Mouse (Mus musculus) stomach, postnatal 0 days (tissue): ENCODE data around the gene Abo. TPM values are rescaled to one million over a fixed set of nuclear protein-coding genes. Genes with fewer than 3 reads are reported as not detected.

Experiments used
- ATAC-seq: fragments of 200-750 bp; cut with Nextera tagmentation; 2 replicates; pipeline ENCODE4 v1.8.0; 2017; ENCODE audit not compliant: low FRiP score, low TSS enrichment
- DNase-seq: peaks from one replicate; pipeline ENCODE4 v3.0.0-alpha.2; 2016; ENCODE audit warnings: low spot score
- H3K27ac ChIP-seq: fragments of 300-500 bp; sonication (generic); replicated peaks from 2 replicates; pipeline ENCODE4 v1.5.1; 2014; ENCODE audit warnings: mild to moderate bottlenecking, control low read depth
- H3K27me3 ChIP-seq: fragments of 300-500 bp; sonication (generic); 2 replicates; pipeline ENCODE4 v1.6.1; 2014; ENCODE audit warnings: low read length; ENCODE audit not compliant: control insufficient read depth, insufficient read depth
- H3K36me3 ChIP-seq: fragments of 300-500 bp; sonication (generic); 2 replicates; pipeline ENCODE4 v1.6.1; 2014; ENCODE audit warnings: low read length, mixed read lengths; ENCODE audit not compliant: control insufficient read depth, insufficient read depth
- H3K4me1 ChIP-seq: fragments of 300-500 bp; sonication (generic); replicated peaks from 2 replicates; pipeline ENCODE4 v1.6.1; 2014; ENCODE audit warnings: antibody characterized with exemption; ENCODE audit not compliant: control insufficient read depth, insufficient read depth
- H3K4me2 ChIP-seq: fragments of 300-500 bp; sonication (generic); replicated peaks from 2 replicates; pipeline ENCODE4 v1.6.1; 2014; ENCODE audit warnings: low read depth, mild to moderate bottlenecking, control low read depth, moderate library complexity
- H3K4me3 ChIP-seq: fragments of 300-500 bp; sonication (generic); 2 replicates; pipeline ENCODE4 v1.5.1; 2014; ENCODE audit warnings: low read depth, low read length, control low read depth
- H3K9ac ChIP-seq: fragments of 300-500 bp; sonication (generic); 2 replicates; pipeline ENCODE4 v1.6.1; 2014; ENCODE audit warnings: mild to moderate bottlenecking, low read length, control low read depth, mixed read lengths
- H3K9me3 ChIP-seq: fragments of 300-500 bp; sonication (generic); 2 replicates; pipeline ENCODE4 v1.6.1; 2016; ENCODE audit warnings: low read length; ENCODE audit not compliant: control insufficient read depth
- CTCF ChIP-seq: IDR thresholded peaks from 2 replicates; pipeline ENCODE4 v1.5.1; 2016; ENCODE audit warnings: antibody characterized with exemption, low read depth, mild to moderate bottlenecking, moderate library complexity
- EP300 ChIP-seq: optimal IDR thresholded peaks from 2 replicates; pipeline ENCODE3; 2016; ENCODE audit warnings: antibody characterized with exemption
- WGBS: fragments of 180-500 bp; shearing (Covaris S2); extraction: QIAGEN DNeasy Blood & Tissue Kit; methylation state at CpG from one replicate; pipeline ENCODE4 v1.1.7; 2014; 5-methylcytosine and 5-hydroxymethylcytosine counted together
- polyA plus RNA-seq: library from polyadenylated mRNA; unstranded; fragments of >200 nt; fragmentation: Nextera tagmentation; extraction: Ambion mirVana; gene quantifications from 2 replicates; pipeline ENCODE4 v1.2.1, GENCODE M21; 2015

The Abo gene
- polyA plus RNA-seq, 1 experiment from 2014 or later = 0.39 TPM

- Histone ChIP-seq H3K9ac (peak within 1 kb of the TSS; percentile 95), H3K27me3 (no peaks in the 10 kb centered on the region), H3K4me3 (peak within 1 kb of the TSS; percentile 76), H3K4me2 (peak within 1 kb of the TSS; percentile 92), H3K4me1 (peaks cover 2% of the 10 kb centered on the region), H3K27ac (peak within 1 kb of the TSS; percentile 88), H3K36me3 (peaks cover 25% of the 10 kb centered on the region), H3K9me3 (no peaks in the 10 kb centered on the region)
- whole genome bisulfite sequencing = under 1% methylated on average over 73 of the region's 74 CpGs
- peak; percentile 100 for DNase-seq
- TF ChIP-seq EP300 (peak; percentile 99), CTCF (no peak)
- peak; percentile 94 for ATAC-seq
Observed at GRCm38 (mm10) chr2:26910124-26910993, 45.6 kb upstream of the Abo start, which contains the start of the genes Med22 and Rpl7a. TSS of gene Med22 (minus strand) at chr2:26910677. TSS of gene Rpl7a (plus strand) at chr2:26910764.

- H3K9me3 ChIP-seq = no peaks in the 10 kb centered on the region
- peaks cover 23% of the 10 kb centered on the region for H3K36me3 ChIP-seq
- H3K27me3 ChIP-seq = no peaks in the 10 kb centered on the region
- H3K4me1 ChIP-seq = peaks cover 2% of the 10 kb centered on the region; the same call in 1 of the 2 replicates
- peak overlapping the region; percentile 83 for H3K4me2 ChIP-seq
- TF ChIP-seq CTCF = peak; percentile 51
- TF ChIP-seq EP300 = no peak
- ATAC-seq (no peak), DNase-seq (no peak)
- peak overlapping the region; percentile 88 for H3K27ac ChIP-seq
- peak overlapping the region; percentile 84 for H3K9ac ChIP-seq
- peak overlapping the region; percentile 76 for H3K4me3 ChIP-seq
Observed at GRCm38 (mm10) chr2:26909387-26909784, 44.6 kb upstream of the Abo start.

DNA sequence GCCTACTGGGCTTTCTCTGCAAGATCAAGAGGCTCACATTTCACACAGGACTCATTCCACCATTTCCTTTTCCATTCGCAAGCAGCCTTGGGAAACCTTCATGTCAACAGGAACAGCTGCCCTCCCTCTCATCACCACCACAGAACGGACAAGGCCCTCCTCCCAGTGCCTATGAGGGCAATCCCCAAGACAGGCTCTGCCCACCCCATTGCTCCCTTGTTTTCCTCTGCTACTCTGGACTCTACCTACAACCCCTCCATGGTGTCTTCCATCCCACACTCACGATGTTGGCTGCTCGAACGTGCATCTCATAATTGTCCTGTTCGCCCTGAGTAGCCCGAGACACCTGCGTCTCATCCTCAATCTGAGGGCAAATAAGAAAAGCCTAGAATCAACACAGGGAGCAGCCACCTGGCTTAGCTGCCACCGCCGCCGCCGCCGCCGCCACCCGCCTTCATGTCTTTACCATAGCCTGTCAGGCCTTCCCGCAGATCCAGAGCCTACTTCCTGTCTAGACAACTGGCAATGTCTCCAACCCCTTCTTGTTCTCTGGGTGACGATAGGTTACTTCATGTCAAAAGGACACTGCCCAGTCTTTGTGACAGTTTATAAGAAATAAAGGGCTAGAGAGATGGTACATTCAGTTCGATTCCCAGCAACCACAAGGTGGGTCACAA is 44.1 kb upstream of the Abo start:
- peak overlapping the region; percentile 76; the same call in 1 of the 2 replicates for H3K4me3 ChIP-seq
- no peak for ATAC-seq
- H3K9ac ChIP-seq = peak overlapping the region; percentile 48
- no peak for TF ChIP-seq EP300
- no peak for TF ChIP-seq CTCF
- DNase-seq = no peak
- WGBS = 67% methylated on average over 18 of the region's 18 CpGs
- peaks cover 22% of the 10 kb centered on the region for H3K36me3 ChIP-seq
- H3K9me3 ChIP-seq = no peaks in the 10 kb centered on the region
- peak overlapping the region; percentile 83 for H3K4me2 ChIP-seq
- peaks cover 4% of the 10 kb centered on the region; the same call in 1 of the 2 replicates for H3K4me1 ChIP-seq
- no peaks in the 10 kb centered on the region for H3K27me3 ChIP-seq
- H3K27ac ChIP-seq = no peak overlapping the region

DNA sequence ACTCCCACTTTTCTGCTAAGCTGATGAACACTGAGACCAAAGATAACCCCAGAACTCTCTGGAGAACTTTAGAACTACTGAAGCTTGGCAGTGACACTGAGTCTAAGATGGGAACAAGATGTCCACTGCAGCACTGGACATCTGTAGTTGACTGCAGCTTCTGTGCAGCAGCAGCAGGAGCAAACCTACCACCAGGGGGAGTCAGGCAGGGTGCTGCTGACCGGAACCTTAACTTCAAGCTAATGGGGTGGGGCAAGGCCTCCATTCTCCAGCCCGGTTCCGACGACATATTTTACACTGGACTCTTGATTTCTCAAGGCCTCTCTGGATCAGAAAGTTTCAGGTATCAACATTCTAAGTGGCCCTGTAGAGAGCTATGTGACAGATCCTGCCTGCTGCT is 42.3 kb upstream of the Abo start:
- H3K9me3 ChIP-seq = no peaks in the 10 kb centered on the region
- H3K9ac ChIP-seq = no peak overlapping the region
- H3K27ac ChIP-seq = no peak overlapping the region
- peak; percentile 88 for TF ChIP-seq CTCF
- no peak for TF ChIP-seq EP300
- DNase-seq = peak; percentile 71
- H3K4me1 ChIP-seq = peaks cover 7% of the 10 kb centered on the region
- no peak overlapping the region for H3K4me2 ChIP-seq
- H3K4me3 ChIP-seq = no peak overlapping the region
- no peaks in the 10 kb centered on the region for H3K27me3 ChIP-seq
- peaks cover 12% of the 10 kb centered on the region for H3K36me3 ChIP-seq
- no peak for ATAC-seq
- WGBS = 29% methylated on average over 4 of the region's 4 CpGs

- H3K4me1 ChIP-seq = peaks cover 10% of the 10 kb centered on the region
- no peaks in the 10 kb centered on the region for H3K27me3 ChIP-seq
- peaks cover 12% of the 10 kb centered on the region for H3K36me3 ChIP-seq
- DNase-seq (no peak), ATAC-seq (no peak)
- no peaks in the 10 kb centered on the region for H3K9me3 ChIP-seq
- H3K4me2 ChIP-seq = no peak overlapping the region
- H3K4me3 ChIP-seq = no peak overlapping the region
- H3K27ac ChIP-seq = no peak overlapping the region
- TF ChIP-seq EP300 = no peak
- TF ChIP-seq CTCF = no peak
- WGBS = 90% methylated on average over 3 of the region's 3 CpGs
- H3K9ac ChIP-seq = no peak overlapping the region
Observed at GRCm38 (mm10) chr2:26906431-26906830, 41.7 kb upstream of the Abo start.
